Mouse (Mus musculus) adipose tissue, adult 10 weeks (tissue): ENCODE data around the gene Pabpn1. TPM values are rescaled to one million over a fixed set of nuclear protein-coding genes. Genes with fewer than 3 reads are reported as not detected.

Source experiments
- polyA plus RNA-seq: library from polyadenylated mRNA; stranded (reverse); fragments of 350-450 nt; fragmentation: Illumina TruSeq; extraction: RNeasy Lipid Tissue Mini Kit (QIAGEN cat#74804); gene quantifications from one replicate; pipeline ENCODE4 v1.2.3, GENCODE M21; 2014; ENCODE audit warnings: low read depth, low replicate concordance

Pabpn1 gene
- 308 TPM for polyA plus RNA-seq

DNA sequence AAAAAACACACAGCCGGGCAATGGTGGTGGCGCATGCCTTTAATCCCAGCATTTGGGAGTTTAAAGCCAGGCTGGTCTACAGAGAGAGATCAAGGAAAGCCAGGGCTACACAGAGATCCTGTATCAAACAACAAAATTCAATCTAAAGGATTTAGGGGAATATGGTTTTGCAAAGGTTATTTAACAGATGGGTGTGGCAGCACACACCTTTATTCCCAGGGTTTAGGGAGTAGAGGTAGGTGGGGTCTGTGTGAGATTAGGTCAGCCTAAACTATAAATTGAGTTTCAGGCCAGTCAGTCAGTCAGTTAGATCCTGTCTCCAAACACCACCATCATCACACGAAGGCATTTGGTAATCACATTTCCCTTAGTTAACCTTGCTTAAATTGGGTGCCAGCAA lies at the start of gene Pabpn1:
Gene Pabpn1, plus strand, starts transcription at position 301 of the 400 bp plus-strand sequence.

DNA sequence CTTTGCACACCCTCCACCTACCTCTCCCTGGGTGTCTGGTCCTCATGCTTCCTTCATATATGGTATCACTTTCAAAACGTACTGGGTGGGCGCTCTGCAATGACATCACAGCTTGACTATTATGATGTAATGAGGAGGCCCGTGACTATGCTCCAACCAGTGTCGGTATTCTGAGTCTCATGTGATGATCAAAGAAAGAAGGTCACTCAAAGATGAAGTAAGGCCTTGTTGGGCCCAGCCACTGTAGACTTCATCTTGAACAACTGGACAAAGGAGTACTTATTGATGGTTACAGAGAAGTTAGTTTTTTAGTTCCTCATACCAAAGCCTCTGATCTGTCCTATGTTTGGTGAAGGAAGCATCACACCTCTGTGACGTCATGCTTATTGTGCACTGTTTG lies 21.4 kb upstream of the Pabpn1 start, which contains the start of gene Homez:
Gene Homez, minus strand, starts transcription at position 101 of the 400 bp plus-strand sequence.

GRCm38 (mm10) chr14:54877048-54877715 lies 15.1 kb upstream of the Pabpn1 start, which contains the start of gene Ppp1r3e:
Ppp1r3e (minus strand) TSS chr14:54877550.

DNA sequence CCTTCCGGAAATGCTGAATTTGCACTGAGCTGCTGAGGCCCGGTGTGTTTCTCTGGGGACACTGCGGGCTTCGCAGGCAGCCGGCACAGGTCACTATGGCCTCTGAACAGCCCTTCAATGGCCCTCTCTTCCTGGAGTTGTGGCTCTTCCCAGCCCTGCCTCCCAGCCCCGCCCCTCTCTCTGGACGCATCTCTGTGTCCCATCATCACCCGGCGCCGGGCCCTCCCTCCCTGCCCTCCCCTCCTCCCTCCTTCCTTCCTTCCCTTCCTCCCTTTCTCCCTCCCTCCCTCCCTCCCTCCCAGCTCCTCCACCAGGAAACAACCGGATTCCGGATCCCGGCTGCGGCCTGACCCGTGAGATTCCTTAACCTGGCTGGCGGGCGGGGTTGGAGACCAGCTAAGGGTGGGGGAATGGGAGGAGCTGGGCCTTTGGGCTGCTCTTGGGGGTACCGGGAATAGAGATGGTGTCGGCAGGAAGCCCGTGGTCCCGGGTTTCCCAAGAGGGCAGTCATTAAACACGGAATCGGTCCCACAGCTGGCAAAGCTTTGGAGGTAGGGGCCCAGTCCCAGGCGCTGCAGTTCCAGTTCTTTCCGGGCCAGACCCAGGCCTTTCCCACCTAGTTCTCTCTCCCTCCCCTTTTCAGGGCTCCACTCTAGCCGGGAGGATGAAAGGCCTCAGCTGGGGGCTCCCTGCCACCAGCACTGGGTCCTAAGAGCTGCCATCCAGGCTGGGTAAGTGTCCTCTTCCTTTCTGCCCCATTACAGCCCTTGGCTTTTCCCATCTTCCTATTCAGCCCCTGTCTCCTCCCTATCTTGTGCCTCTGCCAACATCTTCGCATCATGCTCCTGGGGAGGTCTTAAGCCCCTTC lies 8.9 kb upstream of the Pabpn1 start, which contains the start of the genes Bcl2l2 and Gm20521:
Gene Bcl2l2, plus strand, starts transcription at position 224 of the 868 bp plus-strand sequence.
Gene Gm20521, plus strand, starts transcription at position 288 of the 868 bp plus-strand sequence.

DNA sequence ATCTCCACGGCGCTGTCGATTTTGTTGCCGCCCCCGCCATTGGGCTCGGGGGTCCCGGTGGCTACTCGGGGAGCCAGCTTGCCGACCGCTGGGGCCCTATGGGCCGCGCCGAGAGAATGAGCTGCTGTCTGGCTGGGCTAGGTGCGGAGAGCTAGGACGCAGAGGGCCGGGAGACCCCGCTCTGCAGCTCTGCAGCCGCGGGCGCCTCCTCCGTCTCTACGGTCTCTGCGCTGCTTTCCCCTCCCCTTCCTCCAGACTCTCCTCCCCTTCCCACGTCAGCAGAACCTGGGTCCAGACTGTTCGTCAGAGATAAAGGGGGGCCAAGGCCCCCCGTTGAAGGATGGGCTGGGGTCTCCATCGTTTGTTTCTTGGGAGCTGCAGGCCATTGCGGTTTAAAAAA lies 20.6 kb downstream of the Pabpn1 start, which contains the start of gene Slc22a17:
Gene Slc22a17, minus strand, starts transcription at position 247 of the 400 bp plus-strand sequence.

GRCm38 (mm10) chr14:54925349-54926342 lies 33.3 kb downstream of the Pabpn1 start, which contains the start of gene Efs:
Efs (minus strand) TSS chr14:54926126.

DNA sequence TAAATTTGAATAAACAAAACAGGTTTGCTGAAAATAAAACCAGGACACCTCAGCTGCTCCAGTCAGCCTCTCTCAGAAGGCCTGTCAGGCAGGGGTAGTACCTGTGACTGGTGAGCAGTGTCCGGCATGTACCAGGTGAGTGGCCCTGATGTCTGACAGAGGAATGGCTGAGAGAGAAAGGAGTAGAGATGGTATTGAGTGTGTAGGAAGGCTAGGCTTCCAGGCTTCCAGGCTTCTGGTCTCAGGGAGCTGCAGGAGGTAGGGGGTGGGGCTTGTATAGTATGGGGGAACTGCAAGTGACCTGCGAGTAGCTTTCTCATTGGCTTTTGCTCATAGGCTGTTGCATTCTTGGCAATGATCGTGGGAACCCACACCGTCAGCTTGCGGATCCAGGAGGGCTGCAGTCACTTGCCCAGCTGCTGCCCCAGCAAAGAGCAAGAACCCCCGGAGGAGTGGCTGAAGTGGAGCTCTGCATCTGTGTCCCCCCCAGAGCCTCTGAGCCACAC lies 40.4 kb downstream of the Pabpn1 start, which contains the start of gene Il25:
Gene Il25, plus strand, starts transcription at position 51 of the 506 bp plus-strand sequence.

GRCm38 (mm10) chr14:54935904-54936830 lies 43.9 kb downstream of the Pabpn1 start, which contains the start of gene Cmtm5:
Cmtm5 (plus strand) TSS chr14:54936261.

Other genes starting within 250 kb of the Pabpn1 start
- gene 1700123O20Rik, start 206.3 kb upstream of the Pabpn1 start, polyA plus RNA-seq = 32.2 TPM
- gene Acin1, start 205.6 kb upstream of the Pabpn1 start, polyA plus RNA-seq = 139 TPM
- 0.12 TPM for gene Gm29776, start 193.7 kb upstream of the Pabpn1 start, polyA plus RNA-seq
- 0.51 TPM for gene Cebpe, start 180.3 kb upstream of the Pabpn1 start, polyA plus RNA-seq
- gene Slc7a8, start 110.6 kb upstream of the Pabpn1 start, polyA plus RNA-seq = 45.5 TPM
- gene Rnf212b, start 78.4 kb upstream of the Pabpn1 start, polyA plus RNA-seq = 0.58 TPM
- gene Homez, start 21.5 kb upstream of the Pabpn1 start, polyA plus RNA-seq = 8.6 TPM
- 28.9 TPM for gene Ppp1r3e, start 14.9 kb upstream of the Pabpn1 start, polyA plus RNA-seq
- 68.7 TPM for gene Bcl2l2, start 9.1 kb upstream of the Pabpn1 start, polyA plus RNA-seq
- gene Gm20521, start 9.1 kb upstream of the Pabpn1 start, polyA plus RNA-seq = 1.2 TPM
- gene Slc22a17, start 20.6 kb downstream of the Pabpn1 start, polyA plus RNA-seq = 37.1 TPM
- gene Efs, start 33.6 kb downstream of the Pabpn1 start, polyA plus RNA-seq = 8.2 TPM
- not detected for gene Il25, start 40.2 kb downstream of the Pabpn1 start, polyA plus RNA-seq
- 0.63 TPM for gene Cmtm5, start 43.8 kb downstream of the Pabpn1 start, polyA plus RNA-seq
- not detected for gene Myh6, start 74.4 kb downstream of the Pabpn1 start, polyA plus RNA-seq
- not detected for gene Gm17428, start 84.4 kb downstream of the Pabpn1 start, polyA plus RNA-seq
- gene Myh7, start 102.1 kb downstream of the Pabpn1 start, polyA plus RNA-seq = 0.22 TPM
- gene Ngdn, start 123.0 kb downstream of the Pabpn1 start, polyA plus RNA-seq = 32.8 TPM
- gene Zfhx2, start 199.8 kb downstream of the Pabpn1 start, polyA plus RNA-seq = 2.4 TPM
- gene Thtpa, start 202.3 kb downstream of the Pabpn1 start, polyA plus RNA-seq = 19.8 TPM
- 12.7 TPM for gene Ap1g2, start 214.1 kb downstream of the Pabpn1 start, polyA plus RNA-seq
- gene Jph4, start 224.4 kb downstream of the Pabpn1 start, polyA plus RNA-seq = 0.51 TPM